Mouse (Mus musculus) C2C12 (cell line): ENCODE data around the gene Gm49711.

Experiments
- CEBPB ChIP-seq: IDR thresholded peaks from one replicate; pipeline ENCODE4 v1.6.1; 2011; ENCODE audit warnings: low read depth, mild to moderate bottlenecking, control low read depth, moderate library complexity
- CTCF ChIP-seq: IDR thresholded peaks from one replicate; pipeline ENCODE4 v1.5.1; 2011; ENCODE audit not compliant: control insufficient read depth, insufficient read depth, insufficient read length
- FOSL1 ChIP-seq: IDR thresholded peaks from one replicate; pipeline ENCODE4 v1.8.0; 2011; ENCODE audit warnings: mild to moderate bottlenecking, low read length; ENCODE audit not compliant: poor library complexity, insufficient read depth, severe bottlenecking
- MAX ChIP-seq: IDR thresholded peaks from one replicate; pipeline ENCODE4 v1.6.1; 2011; ENCODE audit warnings: mild to moderate bottlenecking, control low read depth
- MYOD1 ChIP-seq: IDR thresholded peaks from one replicate; pipeline ENCODE4 v1.6.1; 2011; ENCODE audit warnings: low read depth; ENCODE audit not compliant: control insufficient read depth, insufficient read length
- USF1 ChIP-seq: IDR thresholded peaks from one replicate; pipeline ENCODE4 v1.6.1; 2011; ENCODE audit warnings: low read depth, mild to moderate bottlenecking, control low read depth, moderate library complexity

GRCm38 (mm10) chr16:92061586-92061985 lies 3.5 kb downstream of the Gm49711 start:
- TF ChIP-seq CTCF (no peak), CEBPB (no peak), MAX (no peak), USF1 (no peak), FOSL1 (no peak), MYOD1 (no peak)
